15 mouse cellular contexts compared by ENCODE assay signal in genomic region chr14:107033807-107034206, GRCm38 (mm10).
"Had no signal": no experiment of that assay in that cellular context is flagged by ENCODE, and none has a peak within 500 bp of the region (broad histone marks: within the 10 kb centered on the region; RNA-seq: fewer than 3 reads in every experiment).

No protein-coding gene starts in this region.

- H3K36me3 ChIP-seq: limb, embryonic 12.5 days; liver, embryonic 12.5 days; midbrain, embryonic 12.5 days; neural tube, embryonic 13.5 days; stomach, embryonic 15.5 days had no signal

- H3K4me3 ChIP-seq: left cerebral cortex, adult 2 months; limb, embryonic 12.5 days; liver, embryonic 12.5 days; midbrain, embryonic 12.5 days; neural tube, embryonic 13.5 days; stomach, embryonic 15.5 days had no signal

- ATAC-seq: hindbrain, embryonic 16.5 days; inflammation-experienced regulatory T-cells, adult 6 months; intestine, postnatal 0 days; liver, embryonic 12.5 days; midbrain, embryonic 16.5 days had no signal

- H3K27ac ChIP-seq: left cerebral cortex, adult 2 months; limb, embryonic 12.5 days; liver, embryonic 12.5 days; midbrain, embryonic 12.5 days; neural tube, embryonic 13.5 days; stomach, embryonic 15.5 days had no signal

- H3K9me3 ChIP-seq: limb, embryonic 12.5 days; liver, embryonic 12.5 days; midbrain, embryonic 12.5 days; neural tube, embryonic 13.5 days; stomach, embryonic 15.5 days had no signal

- H3K9ac ChIP-seq: limb, embryonic 12.5 days; liver, embryonic 12.5 days; lung, embryonic 14.5 days; midbrain, embryonic 12.5 days; neural tube, embryonic 13.5 days; stomach, embryonic 15.5 days had no signal

- H3K4me2 ChIP-seq: limb, embryonic 12.5 days; liver, embryonic 12.5 days; lung, embryonic 14.5 days; midbrain, embryonic 12.5 days; neural tube, embryonic 13.5 days; stomach, embryonic 15.5 days had no signal

- DNase-seq: lung, embryonic 14.5 days; lung, postnatal 14 days; retina, postnatal 1 day; right cerebral cortex, postnatal 14 days; thymus, postnatal 4 days had no signal

- H3K27me3 ChIP-seq: limb, embryonic 12.5 days; liver, embryonic 12.5 days; midbrain, embryonic 12.5 days; neural tube, embryonic 13.5 days; stomach, embryonic 15.5 days had no signal

- H3K4me1 ChIP-seq: limb, embryonic 12.5 days; liver, embryonic 12.5 days; midbrain, embryonic 12.5 days; neural tube, embryonic 13.5 days; stomach, embryonic 15.5 days had no signal
